Mouse (Mus musculus) T-helper 1 cell (primary cell): ENCODE results near the gene Arhgef6.

ENCODE experiments used
- in situ Hi-C: fragments of 300-600 bp; cut with MboI, MseI; formaldehyde crosslinking; loops from one replicate; pipeline ENCODE4 v1.15.1; 2025; ENCODE audit warnings: high pct_unique_total_duplicates

Arhgef6 gene

GRCm38 (mm10) chrX:57338371-57339211 is at the start of gene Arhgef6:
Gene Arhgef6, minus strand, starts transcription at chrX:57338729.
- in situ Hi-C loops, result no loop called here

- in situ Hi-C loops, result no loop called here
These were observed 42.4 kb upstream of the Arhgef6 start for GRCm38 (mm10) chrX:57380915-57381314.

- in situ Hi-C loops, result no loop called here
These were observed 40.0 kb upstream of the Arhgef6 start for GRCm38 (mm10) chrX:57378579-57378978.

GRCm38 (mm10) chrX:57377096-57377495 is 38.6 kb upstream of the Arhgef6 start:
- in situ Hi-C loops, result no loop called here

- in situ Hi-C loops, result no loop called here
These were observed 35.5 kb upstream of the Arhgef6 start for GRCm38 (mm10) chrX:57374029-57374428.

- in situ Hi-C loops, result no loop called here
These were observed 35.0 kb upstream of the Arhgef6 start for GRCm38 (mm10) chrX:57373543-57373942.

GRCm38 (mm10) chrX:57372965-57373364 is 34.4 kb upstream of the Arhgef6 start:
- in situ Hi-C loops, result no loop called here

- in situ Hi-C loops, result no loop called here
These were observed 26.5 kb upstream of the Arhgef6 start for GRCm38 (mm10) chrX:57364891-57365569.

GRCm38 (mm10) chrX:57359316-57359715 is 20.8 kb upstream of the Arhgef6 start:
- in situ Hi-C loops, result no loop called here

GRCm38 (mm10) chrX:57339220-57339619 is 691 bp upstream of the Arhgef6 start:
- in situ Hi-C loops, result no loop called here

GRCm38 (mm10) chrX:57337582-57337981 is 947 bp downstream of the Arhgef6 start:
- in situ Hi-C loops, result no loop called here

- in situ Hi-C loops, result no loop called here
These were observed 1.6 kb downstream of the Arhgef6 start for GRCm38 (mm10) chrX:57336958-57337357.

- in situ Hi-C loops, result no loop called here
These were observed 3.2 kb downstream of the Arhgef6 start for GRCm38 (mm10) chrX:57335313-57335712.

GRCm38 (mm10) chrX:57327668-57328338 is 10.7 kb downstream of the Arhgef6 start:
- in situ Hi-C loops, result no loop called here

- in situ Hi-C loops, result no loop called here
These were observed 11.9 kb downstream of the Arhgef6 start for GRCm38 (mm10) chrX:57326487-57327221.

GRCm38 (mm10) chrX:57325861-57326461 is 12.6 kb downstream of the Arhgef6 start:
- in situ Hi-C loops, result no loop called here

GRCm38 (mm10) chrX:57324891-57325290 is 13.6 kb downstream of the Arhgef6 start:
- in situ Hi-C loops, result no loop called here

GRCm38 (mm10) chrX:57312066-57312465 is 26.5 kb downstream of the Arhgef6 start:
- in situ Hi-C loops, result no loop called here

GRCm38 (mm10) chrX:57309993-57310392 is 28.5 kb downstream of the Arhgef6 start:
- in situ Hi-C loops, result no loop called here

GRCm38 (mm10) chrX:57306747-57307146 is 31.8 kb downstream of the Arhgef6 start:
- in situ Hi-C loops, result no loop called here

- in situ Hi-C loops, result no loop called here
These were observed 33.7 kb downstream of the Arhgef6 start for GRCm38 (mm10) chrX:57304784-57305287.
